Mouse (Mus musculus): Measurements from ENCODE around the gene Bcor.

The Bcor gene

DNA sequence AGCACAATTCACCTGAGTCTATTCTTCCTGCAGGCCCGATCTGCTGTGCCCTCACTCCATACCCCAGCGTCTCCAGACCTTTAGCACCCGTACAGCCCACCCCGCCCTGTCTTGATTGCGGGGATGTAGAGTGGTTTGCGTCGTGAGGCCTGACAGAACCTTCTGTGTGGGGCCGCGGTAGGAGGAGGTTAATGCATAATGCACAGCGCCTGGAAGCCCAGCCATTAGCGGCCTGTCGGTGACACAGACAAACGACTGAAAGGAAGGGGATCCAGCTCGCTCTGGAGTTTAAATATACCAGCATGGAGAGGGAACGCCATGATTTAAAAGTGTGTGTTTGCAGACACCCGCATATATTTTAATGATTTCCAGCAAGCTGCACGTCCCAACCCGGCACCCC, 74.9 kb downstream of the Bcor start:
- no peak for DNase-seq

GRCm38 (mm10) chrX:12084698-12085097, 75.5 kb downstream of the Bcor start:
- no peak for DNase-seq

DNA sequence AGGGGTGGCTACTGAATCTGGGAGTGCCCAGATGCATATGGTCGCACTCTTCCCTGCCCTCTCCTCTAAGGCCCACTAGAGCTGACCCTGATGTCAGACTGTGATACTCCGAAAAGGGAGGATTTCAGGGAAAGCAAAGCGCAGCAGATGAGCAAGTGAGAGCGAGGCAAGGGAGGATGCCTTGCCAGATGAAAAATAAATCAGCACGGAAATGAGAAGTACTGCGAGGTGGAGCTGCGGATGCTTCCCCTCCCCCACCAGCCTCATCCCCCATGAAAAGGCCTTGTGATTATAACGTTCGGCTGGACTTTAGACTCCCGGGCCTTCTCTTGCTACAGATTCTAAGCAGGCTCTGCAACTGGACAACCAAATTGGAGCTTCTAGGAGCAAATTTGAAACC, 76.5 kb downstream of the Bcor start:
- no peak for DNase-seq

- DNase-seq = no peak
Measured at GRCm38 (mm10) chrX:12082736-12083135, 77.4 kb downstream of the Bcor start.

- no peak for DNase-seq
Measured at GRCm38 (mm10) chrX:12082184-12082583, 78.0 kb downstream of the Bcor start.

- no peak for DNase-seq
Measured at GRCm38 (mm10) chrX:12081741-12082155, 78.4 kb downstream of the Bcor start.

- peak; percentile 49 for DNase-seq
Measured at GRCm38 (mm10) chrX:12080904-12081740, 79.0 kb downstream of the Bcor start.

GRCm38 (mm10) chrX:12080095-12080903, 79.9 kb downstream of the Bcor start:
- DNase-seq = peak; percentile 78

- peak; percentile 72 for DNase-seq
Measured at GRCm38 (mm10) chrX:12079309-12080094, 80.7 kb downstream of the Bcor start.

DNA sequence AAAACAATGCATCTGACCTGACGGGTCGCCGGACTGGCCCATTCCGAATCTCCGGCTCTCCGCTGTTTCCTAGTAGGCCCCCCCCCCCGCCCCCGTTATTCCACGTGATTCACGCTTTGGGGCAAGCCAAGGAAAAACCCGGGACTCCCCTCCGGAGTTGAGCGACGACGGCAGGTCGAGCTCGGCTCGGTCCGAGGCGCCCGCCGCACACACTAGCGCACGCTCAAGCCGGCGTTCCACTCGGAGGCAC, 81.2 kb downstream of the Bcor start:
- DNase-seq = no peak

GRCm38 (mm10) chrX:12078195-12079058, 81.7 kb downstream of the Bcor start:
- peak; percentile 59 for DNase-seq

- DNase-seq = no peak
Measured at GRCm38 (mm10) chrX:12077601-12077980, 82.6 kb downstream of the Bcor start.

DNA sequence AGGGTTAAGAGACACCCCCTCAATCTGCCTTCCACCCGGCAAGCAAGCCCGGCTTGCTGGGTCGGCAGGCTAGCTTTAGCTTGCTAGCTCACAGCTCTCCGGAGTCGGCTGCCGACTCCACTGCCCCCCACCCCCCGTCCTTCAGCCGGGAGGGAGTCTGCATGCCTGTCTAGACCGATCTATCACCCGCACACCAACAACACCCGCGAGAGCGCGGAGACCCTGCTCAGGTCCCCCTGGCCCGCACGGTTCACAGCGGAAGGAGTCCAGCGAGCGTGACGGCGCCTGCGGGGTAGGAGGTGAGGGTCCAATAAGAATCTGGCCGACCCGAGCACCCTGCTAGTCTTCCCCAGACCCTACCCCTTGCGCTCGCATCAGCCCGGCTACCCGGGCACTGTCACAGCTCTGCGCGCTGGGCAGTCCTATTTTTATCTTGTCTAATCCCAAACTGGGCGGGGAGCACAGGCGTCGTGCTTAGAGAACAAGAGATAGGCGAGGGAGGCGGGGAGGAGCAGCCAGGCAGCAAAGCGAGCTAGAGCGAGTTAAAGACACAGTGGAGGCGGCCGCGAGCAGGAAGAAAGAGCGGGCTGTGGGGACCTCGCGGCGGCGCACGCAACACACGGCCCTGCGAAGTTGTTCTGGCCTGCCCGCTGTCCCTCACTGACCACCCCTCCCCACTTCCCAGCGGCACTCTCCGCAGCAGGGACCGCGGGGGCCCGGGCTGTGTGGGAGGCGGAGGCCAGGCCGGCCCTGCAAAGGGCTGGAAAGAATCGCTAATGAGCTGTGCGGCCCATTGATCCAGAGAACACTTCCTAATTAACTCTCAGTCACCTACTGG, 83.2 kb downstream of the Bcor start:
- peak; percentile 63 for DNase-seq

DNA sequence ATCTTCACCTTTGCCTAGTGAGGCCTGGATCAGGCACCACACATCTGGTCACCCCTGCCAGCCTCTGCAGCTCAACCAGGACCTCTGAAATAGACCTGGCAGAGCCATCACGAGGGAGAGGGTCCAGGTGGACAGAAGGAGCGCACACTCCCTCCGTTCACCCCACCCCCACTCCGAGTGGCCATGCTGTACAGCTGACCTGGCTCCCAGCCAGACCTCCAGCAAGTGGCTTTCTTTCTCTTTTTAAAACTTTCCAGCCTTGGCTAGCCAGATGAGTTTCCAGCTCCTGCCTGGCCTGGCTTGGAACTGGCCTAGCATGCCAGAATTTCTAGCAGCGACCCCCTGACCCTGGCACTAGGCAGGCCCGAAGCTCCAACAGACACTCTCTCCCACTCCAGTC, 87.4 kb downstream of the Bcor start:
- DNase-seq = no peak

DNA sequence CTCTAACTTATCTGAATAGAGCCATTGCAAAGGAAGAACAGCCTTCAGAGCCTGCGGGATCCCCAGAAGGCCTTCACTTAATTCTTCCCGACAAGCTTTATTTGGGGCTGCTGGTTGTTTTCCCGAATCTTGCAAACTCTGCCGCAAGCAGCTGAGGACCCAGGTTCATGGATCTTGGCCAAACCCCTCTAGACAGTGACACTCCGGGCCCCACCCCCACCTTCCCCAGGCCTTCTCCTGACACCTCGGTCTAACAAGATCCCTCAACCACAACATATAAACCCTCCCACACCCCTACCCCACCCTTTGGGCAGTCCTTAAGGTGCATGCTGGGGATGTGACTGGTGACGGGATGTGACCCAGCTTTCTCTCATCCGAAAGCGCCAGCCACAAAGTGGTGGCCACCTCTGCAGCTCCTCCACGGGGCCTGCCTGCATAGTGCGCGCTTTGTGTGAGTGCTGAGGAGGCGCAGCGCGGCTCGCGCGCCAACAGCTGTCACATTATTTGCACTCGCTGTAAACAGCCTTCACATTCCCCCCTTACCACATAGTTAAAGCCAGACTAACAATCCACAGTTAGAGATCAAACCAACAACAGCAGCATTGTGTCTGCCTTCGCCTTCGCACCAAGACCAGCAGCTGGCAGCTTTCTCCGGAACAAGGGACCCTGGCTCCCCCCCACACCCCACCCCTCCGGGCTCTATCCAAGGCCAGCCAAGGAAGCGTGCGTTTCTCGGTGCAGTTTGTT, 91.0 kb downstream of the Bcor start:
- DNase-seq = peak; percentile 28

GRCm38 (mm10) chrX:12067851-12068510, 92.2 kb downstream of the Bcor start:
- no peak for DNase-seq

GRCm38 (mm10) chrX:12067031-12067430, 93.1 kb downstream of the Bcor start:
- DNase-seq = no peak

DNA sequence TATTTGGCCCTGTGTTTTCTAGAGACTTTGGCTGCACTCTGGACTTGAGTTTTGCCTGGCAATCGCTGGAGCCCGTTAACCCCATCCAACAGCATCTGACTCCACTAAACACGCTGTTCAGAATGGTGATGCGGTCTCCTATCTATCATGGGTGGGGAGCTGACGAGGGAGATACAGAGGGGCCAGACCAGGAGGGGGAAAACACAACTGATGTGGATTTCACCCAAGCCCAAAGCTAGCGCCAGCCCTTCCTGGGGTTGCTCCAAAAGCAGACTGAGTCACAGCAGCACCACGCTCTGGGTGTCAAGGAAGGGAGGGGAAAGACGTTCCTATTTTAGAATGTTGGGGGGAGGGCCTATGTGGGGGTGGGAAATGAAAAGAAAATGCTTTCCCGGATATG, 94.4 kb downstream of the Bcor start:
- DNase-seq = no peak

DNA sequence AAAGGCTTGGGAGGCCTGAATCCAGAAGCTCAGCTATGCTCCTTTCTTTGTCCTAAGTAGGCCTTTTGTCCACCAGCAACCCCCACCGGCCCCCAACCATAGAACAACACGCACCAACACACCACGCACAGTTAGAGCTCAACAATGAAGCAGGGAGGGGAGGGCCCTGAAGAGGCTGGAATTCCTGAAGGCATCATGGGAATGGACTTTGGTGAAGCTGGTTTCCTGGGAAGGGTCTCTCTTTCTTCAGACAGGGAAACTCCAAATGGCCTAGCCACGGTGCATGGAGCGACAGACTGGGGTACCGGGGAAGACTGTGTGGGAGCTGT, 97.3 kb downstream of the Bcor start:
- DNase-seq = no peak

DNA sequence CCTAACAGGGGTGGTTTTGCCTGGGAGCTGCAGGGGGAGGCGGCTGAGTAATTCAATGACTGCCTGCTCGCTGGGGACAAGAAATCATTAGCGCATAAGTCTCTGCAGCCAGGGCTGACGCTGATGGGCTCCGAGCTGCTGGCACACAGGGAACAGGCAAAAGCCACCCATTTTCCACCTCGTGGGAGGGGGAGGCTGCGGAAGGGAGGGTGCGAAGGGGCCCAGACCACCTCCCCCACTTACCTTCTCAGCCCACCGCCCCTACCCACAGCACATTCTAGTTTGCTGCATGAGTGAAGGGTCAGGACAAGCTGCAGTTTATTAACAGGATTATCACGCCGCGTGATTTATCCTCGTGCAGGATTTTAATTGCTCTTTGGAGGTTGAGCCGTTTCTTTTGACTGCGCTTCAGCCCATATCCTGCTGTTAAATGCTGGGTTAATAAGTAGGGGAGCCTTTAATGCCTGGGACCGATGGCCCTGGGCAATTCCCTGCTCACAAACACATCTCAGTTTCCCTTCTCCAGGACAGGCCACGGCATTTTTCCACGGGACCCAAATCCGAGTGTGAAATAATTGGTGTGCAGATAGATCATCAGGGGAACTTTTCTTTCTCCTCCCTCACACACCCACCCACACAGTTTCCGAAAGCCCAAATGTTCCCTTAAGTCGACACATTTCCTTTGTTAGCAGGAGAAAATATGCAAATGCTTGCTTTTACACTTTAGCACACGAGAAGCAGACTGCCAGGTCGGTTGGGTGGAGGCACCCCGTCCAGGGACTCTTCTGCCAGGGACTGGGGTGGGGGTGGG, 97.8 kb downstream of the Bcor start:
- no peak for DNase-seq

Measured in thymus, postnatal 14 days (tissue).